In the genomic region with DNA sequence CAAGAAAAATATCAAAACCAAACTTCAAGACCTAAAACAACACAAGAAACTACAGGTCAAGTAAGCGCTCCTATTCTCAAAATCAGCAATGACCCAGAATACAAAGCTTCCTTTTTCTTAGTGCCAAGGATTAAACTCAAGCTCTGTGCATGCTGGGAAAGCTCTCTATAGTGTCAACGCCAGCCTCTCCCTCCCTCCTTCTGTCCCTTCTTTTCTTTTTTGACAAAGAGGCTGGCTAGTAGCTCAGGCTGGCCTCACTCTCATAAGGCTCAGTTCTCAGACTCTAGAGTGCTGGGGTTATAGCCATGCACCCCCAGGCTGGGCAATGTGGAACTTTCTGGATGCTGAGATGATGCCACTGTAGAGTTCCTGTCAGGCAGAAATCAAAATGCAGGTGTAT, we compare ENCODE assay signal across 14 mouse cellular contexts. TPM values are rescaled to one million over a fixed set of nuclear protein-coding genes. Genes with fewer than 3 reads are reported as not detected.
"Had no signal": no experiment of that assay in that cellular context is flagged by ENCODE, and none has a peak within 500 bp of the region (broad histone marks: within the 10 kb centered on the region; RNA-seq: fewer than 3 reads in every experiment).

No protein-coding gene starts in this region.

- DNase-seq: kidney, adult 18-20 months; kidney, postnatal 10 days; kidney, postnatal 4 days; lung, postnatal 14 days; thymus, postnatal 4 days had no signal

- H3K27me3 ChIP-seq: limb, embryonic 12.5 days; lung, embryonic 15.5 days; megakaryocyte, embryonic 14.5 days; neural tube, embryonic 12.5 days had no signal

- H3K4me2 ChIP-seq: limb, embryonic 12.5 days; liver, embryonic 11.5 days; lung, embryonic 15.5 days; neural tube, embryonic 12.5 days had no signal

- H3K9ac ChIP-seq: limb, embryonic 12.5 days; lung, embryonic 15.5 days; neural tube, embryonic 12.5 days had no signal

- H3K9me3 ChIP-seq: limb, embryonic 12.5 days; lung, embryonic 15.5 days; megakaryocyte, embryonic 14.5 days; neural tube, embryonic 12.5 days had no signal

- H3K4me3 ChIP-seq: layer of hippocampus, adult 2 months; limb, embryonic 12.5 days; lung, embryonic 15.5 days; megakaryocyte, embryonic 14.5 days; neural tube, embryonic 12.5 days had no signal

- H3K27ac ChIP-seq: limb, embryonic 12.5 days; lung, embryonic 15.5 days; macrophage; neural tube, embryonic 12.5 days; stomach, postnatal 0 days had no signal

RNA-seq across cellular contexts. Expression of a gene that starts 2.3 kb away (rescaled TPM):
- total RNA-seq: monocyte, adult 5-6 weeks had no signal

RNA-seq across cellular contexts. Expression of a gene that starts 28.0 kb away (rescaled TPM):
- total RNA-seq: monocyte, adult 5-6 weeks had no signal
- polyA plus RNA-seq: macrophage had no signal
